ENCODE assay signal across 12 mouse cellular contexts in genomic region chr5:103595394-103596226, GRCm38 (mm10). TPM values are rescaled to one million over a fixed set of nuclear protein-coding genes. Genes with fewer than 3 reads are reported as not detected.
DNase-seq lines count a peak whose midpoint lies in the region; ATAC-seq and TF ChIP-seq lines count a peak whose summit lies in the region.
"Had no signal": no experiment of that assay in that cellular context is flagged by ENCODE, and none has a peak within 500 bp of the region (broad histone marks: within the 10 kb centered on the region; RNA-seq: fewer than 3 reads in every experiment).

No protein-coding gene starts in this region.

- H3K4me2 ChIP-seq in embryonic facial prominence, embryonic 12.5 days (replicated peaks), result no peak overlapping the region
- no peak overlapping the region for H3K4me2 ChIP-seq in kidney, embryonic 15.5 days
- H3K4me2 ChIP-seq in embryonic facial prominence, embryonic 14.5 days (ENCODE audit: low read depth, low read length), result no peak overlapping the region

- H3K4me3 ChIP-seq in embryonic facial prominence, embryonic 12.5 days, result no peak overlapping the region
- no peak overlapping the region for H3K4me3 ChIP-seq in embryonic facial prominence, embryonic 10.5 days
- H3K4me3 ChIP-seq in kidney, embryonic 15.5 days (replicated peaks), result no peak overlapping the region
- H3K4me3 ChIP-seq in embryonic facial prominence, embryonic 14.5 days (ENCODE audit: low read depth, low read length), result no peak overlapping the region
- H3K4me3 ChIP-seq in left cerebral cortex, adult 2 months, result no peak overlapping the region

- 0 out of 2 replicates have a peak, but pooled peaks cover 6% of the 10 kb centered on the region for H3K4me1 ChIP-seq in embryonic facial prominence, embryonic 12.5 days
- no peaks in the 10 kb centered on the region for H3K4me1 ChIP-seq in embryonic facial prominence, embryonic 10.5 days
- peaks cover 7% of the 10 kb centered on the region; the same call in 1 of the 2 replicates for H3K4me1 ChIP-seq in kidney, embryonic 15.5 days
- no peaks in the 10 kb centered on the region; the same call in 1 of the 2 replicates for H3K4me1 ChIP-seq in embryonic facial prominence, embryonic 14.5 days (ENCODE audit: control insufficient read depth, insufficient read depth, low read length)

- 0 out of 2 replicates have a peak overlapping the region, but pooled peaks have one; percentile 3 for H3K27ac ChIP-seq in embryonic facial prominence, embryonic 12.5 days
- H3K27ac ChIP-seq in embryonic facial prominence, embryonic 10.5 days (replicated peaks), result no peak overlapping the region
- H3K27ac ChIP-seq in kidney, embryonic 15.5 days, result 0 out of 2 replicates have a peak overlapping the region, but pooled peaks have one; percentile 6
- peak overlapping the region; percentile 41 for H3K27ac ChIP-seq in embryonic facial prominence, embryonic 14.5 days (replicated peaks; ENCODE audit: low read depth, low read length)
- no peak overlapping the region for H3K27ac ChIP-seq in left cerebral cortex, adult 2 months
- H3K27ac ChIP-seq: liver, embryonic 14.5 days had no signal

- DNase-seq in embryonic facial prominence, embryonic 10.5 days (ENCODE audit: low spot score), result no peak
- DNase-seq in kidney, adult 9 months, result no peak
- peak; percentile 43 for DNase-seq in embryonic facial prominence, embryonic 14.5 days (ENCODE audit: low spot score)
- no peak for DNase-seq in left cerebral cortex, adult 2 months (ENCODE audit: extremely low spot score in 1 of 2, low spot score in 2 of 2)
- DNase-seq in left cerebral cortex, adult 18-20 months (ENCODE audit: low spot score in 2 of 2), result no peak
- DNase-seq: layer of hippocampus, adult 9-11 months; thymus, postnatal 14 days had no signal

- H3K27me3 ChIP-seq in embryonic facial prominence, embryonic 12.5 days, result no peaks in the 10 kb centered on the region
- no peaks in the 10 kb centered on the region for H3K27me3 ChIP-seq in embryonic facial prominence, embryonic 10.5 days (replicated peaks; ENCODE audit: low read depth, poor library complexity, severe bottlenecking)
- H3K27me3 ChIP-seq in kidney, embryonic 15.5 days, result no peaks in the 10 kb centered on the region
- H3K27me3 ChIP-seq in embryonic facial prominence, embryonic 14.5 days (replicated peaks; ENCODE audit: control insufficient read depth, insufficient read depth, low read length), result no peaks in the 10 kb centered on the region

- no peak for TF ChIP-seq CTCF in left cerebral cortex, adult 2 months (IDR thresholded peaks at IDR 0.05)

- intact Hi-C loops in left cerebral cortex, adult 2 months (cut with DNase I), result no loop called here

- peaks cover 14% of the 10 kb centered on the region; the same call in 1 of the 2 replicates for H3K36me3 ChIP-seq in embryonic facial prominence, embryonic 12.5 days
- H3K36me3 ChIP-seq in embryonic facial prominence, embryonic 10.5 days (replicated peaks), result peaks cover 56% of the 10 kb centered on the region
- peaks cover 72% of the 10 kb centered on the region for H3K36me3 ChIP-seq in kidney, embryonic 15.5 days
- peaks cover 10% of the 10 kb centered on the region; the same call in 1 of the 2 replicates for H3K36me3 ChIP-seq in embryonic facial prominence, embryonic 14.5 days (ENCODE audit: control insufficient read depth, insufficient read depth, low read length)

- H3K9ac ChIP-seq in embryonic facial prominence, embryonic 12.5 days, result no peak overlapping the region
- H3K9ac ChIP-seq in kidney, embryonic 15.5 days, result no peak overlapping the region
- H3K9ac ChIP-seq in embryonic facial prominence, embryonic 14.5 days (ENCODE audit: low read depth, low read length), result no peak overlapping the region
- H3K9ac ChIP-seq: liver, embryonic 14.5 days had no signal

- no peaks in the 10 kb centered on the region for H3K9me3 ChIP-seq in embryonic facial prominence, embryonic 12.5 days
- no peaks in the 10 kb centered on the region for H3K9me3 ChIP-seq in embryonic facial prominence, embryonic 10.5 days
- no peaks in the 10 kb centered on the region for H3K9me3 ChIP-seq in kidney, embryonic 15.5 days (replicated peaks)
- H3K9me3 ChIP-seq in embryonic facial prominence, embryonic 14.5 days (ENCODE audit: control insufficient read depth, low read length), result no peaks in the 10 kb centered on the region

- no peak for ATAC-seq in embryonic facial prominence, embryonic 12.5 days (ENCODE audit: insufficient number of reproducible peaks, insufficient read depth, low FRiP score, low TSS enrichment)
- ATAC-seq in kidney, embryonic 15.5 days (replicated peaks; ENCODE audit: low FRiP score), result no peak
- ATAC-seq in embryonic facial prominence, embryonic 14.5 days (ENCODE audit: low read depth), result no peak
- ATAC-seq in megakaryocyte, adult 5-6 weeks (ENCODE audit: poor library complexity, severe bottlenecking), result 0 out of 2 replicates have a peak, but pooled peaks have one; percentile 24

- 81% methylated on average over 13 of the region's 13 CpGs for WGBS in embryonic facial prominence, embryonic 12.5 days
- 83% methylated on average over 13 of the region's 13 CpGs for WGBS in embryonic facial prominence, embryonic 10.5 days
- 54% methylated on average over 13 of the region's 13 CpGs for WGBS in kidney, embryonic 15.5 days
- 65% methylated on average over 13 of the region's 13 CpGs for WGBS in embryonic facial prominence, embryonic 14.5 days

RNA-seq across cellular contexts. Expression of gene Slc10a6, which starts 33.6 kb away (rescaled TPM):
- 0.14 and 0.17 TPM in 2 replicates for polyA plus RNA-seq in embryonic facial prominence, embryonic 12.5 days (2016; fragmentation: Nextera tagmentation; extraction: Ambion mirVana)
- not detected in 2 replicates for polyA plus RNA-seq in embryonic facial prominence, embryonic 10.5 days (2016; fragmentation: Nextera tagmentation; extraction: Ambion mirVana)
- polyA plus RNA-seq in kidney, embryonic 15.5 days (2015; fragmentation: Nextera tagmentation; extraction: Ambion mirVana), result 0.19 and 0.32 TPM in 2 replicates
- polyA plus RNA-seq in embryonic facial prominence, embryonic 14.5 days (2014; fragmentation: Nextera tagmentation; extraction: Ambion mirVana), result 1.4 and 1.6 TPM in 2 replicates
- not detected in 2 replicates for total RNA-seq in megakaryocyte, adult 5-6 weeks (2015)
- total RNA-seq in megakaryocyte, adult 5-6 weeks (2017), result not detected in 2 replicates
- total RNA-seq in left cerebral cortex, adult 2 months (2021), result under 1 TPM in 1 of 2 experiments, not detected in 1; 0.21 TPM
- total RNA-seq in left cerebral cortex, adult 18-20 months (2021), result not detected
- total RNA-seq: MEL had no signal
- polyA plus RNA-seq: liver, embryonic 14.5 days had no signal

Comparison
In these comparisons a context has a peak if more than half of its experiments do, and no peak if none do; other contexts are left out.
1. H3K27ac ChIP-seq: peak in embryonic facial prominence, embryonic 12.5 days (single experiment), kidney, embryonic 15.5 days (single experiment) and embryonic facial prominence, embryonic 14.5 days (single experiment); none in embryonic facial prominence, embryonic 10.5 days (single experiment) and left cerebral cortex, adult 2 months (single experiment).